8 mouse cellular contexts compared by ENCODE assay signal in genomic region chr7:45126844-45127699, GRCm38 (mm10). TPM values are rescaled to one million over a fixed set of nuclear protein-coding genes. Genes with fewer than 3 reads are reported as not detected.
DNase-seq lines count a peak whose midpoint lies in the region; ATAC-seq lines count a peak whose summit lies in the region.

No protein-coding gene starts in this region.

- H3K36me3 ChIP-seq in kidney, embryonic 15.5 days, result peaks cover 40% of the 10 kb centered on the region
- H3K36me3 ChIP-seq in hindbrain, embryonic 10.5 days, result peaks cover 45% of the 10 kb centered on the region
- H3K36me3 ChIP-seq in midbrain, embryonic 13.5 days, result peaks cover 37% of the 10 kb centered on the region

- peak overlapping the region; percentile 94 for H3K27ac ChIP-seq in kidney, embryonic 15.5 days
- peak overlapping the region; percentile 100 for H3K27ac ChIP-seq in hindbrain, embryonic 10.5 days
- H3K27ac ChIP-seq in midbrain, embryonic 13.5 days, result peak overlapping the region; percentile 83

- peaks cover 52% of the 10 kb centered on the region for H3K4me1 ChIP-seq in kidney, embryonic 15.5 days
- H3K4me1 ChIP-seq in hindbrain, embryonic 10.5 days (replicated peaks), result peaks cover 60% of the 10 kb centered on the region
- H3K4me1 ChIP-seq in midbrain, embryonic 13.5 days (replicated peaks), result peaks cover 54% of the 10 kb centered on the region

- no peaks in the 10 kb centered on the region for H3K9me3 ChIP-seq in kidney, embryonic 15.5 days (replicated peaks)
- H3K9me3 ChIP-seq in hindbrain, embryonic 10.5 days, result no peaks in the 10 kb centered on the region
- no peaks in the 10 kb centered on the region for H3K9me3 ChIP-seq in midbrain, embryonic 13.5 days

- 33% methylated on average over 21 of the region's 21 CpGs for WGBS in kidney, embryonic 15.5 days
- WGBS in hindbrain, embryonic 10.5 days, result 53% methylated on average over 21 of the region's 21 CpGs
- WGBS in midbrain, embryonic 13.5 days, result 49% methylated on average over 21 of the region's 21 CpGs

- no peak for DNase-seq in kidney, postnatal 36 days
- DNase-seq in R1 (ENCODE audit: low read depth, low spot score), result peak; percentile 54
- DNase-seq in hindbrain, embryonic 10.5 days (ENCODE audit: low spot score), result peak; percentile 40
- DNase-seq in spleen, adult 12 weeks (ENCODE audit: low spot score), result no peak
- DNase-seq in gastrocnemius, postnatal 4 days (ENCODE audit: low spot score in 2 of 2), result no peak
- DNase-seq in cerebellum, postnatal 4 days (ENCODE audit: low spot score in 2 of 2), result no peak

- peak overlapping the region; percentile 90 for H3K4me3 ChIP-seq in kidney, embryonic 15.5 days (replicated peaks)
- peak overlapping the region; percentile 90 for H3K4me3 ChIP-seq in hindbrain, embryonic 10.5 days
- peak overlapping the region; percentile 65 for H3K4me3 ChIP-seq in midbrain, embryonic 13.5 days (replicated peaks)

- no peaks in the 10 kb centered on the region for H3K27me3 ChIP-seq in kidney, embryonic 15.5 days
- H3K27me3 ChIP-seq in hindbrain, embryonic 10.5 days (ENCODE audit: insufficient read depth, poor library complexity, severe bottlenecking), result no peaks in the 10 kb centered on the region
- H3K27me3 ChIP-seq in midbrain, embryonic 13.5 days, result no peaks in the 10 kb centered on the region

- peak overlapping the region; percentile 99 for H3K9ac ChIP-seq in kidney, embryonic 15.5 days
- H3K9ac ChIP-seq in midbrain, embryonic 13.5 days (replicated peaks), result peak overlapping the region; percentile 97

- peak overlapping the region; percentile 69 for H3K4me2 ChIP-seq in kidney, embryonic 15.5 days
- peak overlapping the region; percentile 75 for H3K4me2 ChIP-seq in midbrain, embryonic 13.5 days (replicated peaks)

- no peak for ATAC-seq in kidney, embryonic 15.5 days (replicated peaks; ENCODE audit: low FRiP score)
- ATAC-seq in midbrain, embryonic 13.5 days, result no peak

RNA-seq across cellular contexts. Expression of gene Rpl13a, which starts 1.5 kb away (rescaled TPM):
- 1,248 and 1,360 TPM in 2 replicates for polyA plus RNA-seq in kidney, embryonic 15.5 days (2015; fragmentation: Nextera tagmentation; extraction: Ambion mirVana)
- 1,174 and 1,234 TPM in 2 replicates for polyA plus RNA-seq in hindbrain, embryonic 10.5 days (2016; fragmentation: Nextera tagmentation; extraction: Ambion mirVana)
- polyA plus RNA-seq in midbrain, embryonic 13.5 days (2015; fragmentation: Nextera tagmentation; extraction: Ambion mirVana), result 838 and 877 TPM in 2 replicates
- total RNA-seq in gastrocnemius, postnatal 4 days (2021), result 1,000 to 10,000 TPM; 1,483 to 1,628 TPM

RNA-seq across cellular contexts. Expression of gene Rps11, which starts 2.8 kb away (rescaled TPM):
- 1,536 and 1,655 TPM in 2 replicates for polyA plus RNA-seq in kidney, embryonic 15.5 days (2015; fragmentation: Nextera tagmentation; extraction: Ambion mirVana)
- 1,526 and 1,700 TPM in 2 replicates for polyA plus RNA-seq in hindbrain, embryonic 10.5 days (2016; fragmentation: Nextera tagmentation; extraction: Ambion mirVana)
- 1,074 TPM in 2 replicates for polyA plus RNA-seq in midbrain, embryonic 13.5 days (2015; fragmentation: Nextera tagmentation; extraction: Ambion mirVana)
- total RNA-seq in gastrocnemius, postnatal 4 days (2021), result 1,000 to 10,000 TPM in 1 of 2 experiments, 100 to 1,000 TPM in 1; 985 to 1,047 TPM

RNA-seq across cellular contexts. Expression of gene Gm45713, which starts 9.0 kb away (rescaled TPM):
- 0.44 TPM in 1 of 2 replicates, not detected in the other for polyA plus RNA-seq in kidney, embryonic 15.5 days (2015; fragmentation: Nextera tagmentation; extraction: Ambion mirVana)
- polyA plus RNA-seq in hindbrain, embryonic 10.5 days (2016; fragmentation: Nextera tagmentation; extraction: Ambion mirVana), result 0.13 and 0.15 TPM in 2 replicates
- polyA plus RNA-seq in midbrain, embryonic 13.5 days (2015; fragmentation: Nextera tagmentation; extraction: Ambion mirVana), result 0.24 TPM in 1 of 2 replicates, not detected in the other
- under 1 TPM in 1 of 2 experiments, not detected in 1; 0.34 TPM for total RNA-seq in gastrocnemius, postnatal 4 days (2021)

RNA-seq across cellular contexts. Expression of gene Flt3l, which starts 9.2 kb away (rescaled TPM):
- 1.9 and 7.5 TPM in 2 replicates for polyA plus RNA-seq in kidney, embryonic 15.5 days (2015; fragmentation: Nextera tagmentation; extraction: Ambion mirVana)
- 0.85 and 2.0 TPM in 2 replicates for polyA plus RNA-seq in hindbrain, embryonic 10.5 days (2016; fragmentation: Nextera tagmentation; extraction: Ambion mirVana)
- 0.82 and 1.3 TPM in 2 replicates for polyA plus RNA-seq in midbrain, embryonic 13.5 days (2015; fragmentation: Nextera tagmentation; extraction: Ambion mirVana)
- total RNA-seq in gastrocnemius, postnatal 4 days (2021), result 1 to 10 TPM; 2.4 to 5.1 TPM

RNA-seq across cellular contexts. Expression of gene Fcgrt, which starts 23.4 kb away (rescaled TPM):
- 78.0 and 93.5 TPM in 2 replicates for polyA plus RNA-seq in kidney, embryonic 15.5 days (2015; fragmentation: Nextera tagmentation; extraction: Ambion mirVana)
- polyA plus RNA-seq in hindbrain, embryonic 10.5 days (2016; fragmentation: Nextera tagmentation; extraction: Ambion mirVana), result 9.9 and 13.1 TPM in 2 replicates
- 17.6 and 18.4 TPM in 2 replicates for polyA plus RNA-seq in midbrain, embryonic 13.5 days (2015; fragmentation: Nextera tagmentation; extraction: Ambion mirVana)
- 10 to 100 TPM; 84.6 to 87.3 TPM for total RNA-seq in gastrocnemius, postnatal 4 days (2021)

Comparison
In these comparisons a context has a peak if more than half of its experiments do, and no peak if none do; other contexts are left out.
1. DNase-seq: peak in R1 (single experiment) and hindbrain, embryonic 10.5 days (single experiment); none in kidney, postnatal 36 days (0 of 2), spleen, adult 12 weeks (single experiment), gastrocnemius, postnatal 4 days (0 of 2) and cerebellum, postnatal 4 days (0 of 2).
2. Peak in every context shown above with its lines, with median percentiles within 50 percentile points of each other: H3K27ac ChIP-seq and H3K4me3 ChIP-seq.